Mouse (Mus musculus) effector memory CD4-positive, alpha-beta T cell, adult 7 months (primary cell): ENCODE results near the gene Pramef6. TPM values are rescaled to one million over a fixed set of nuclear protein-coding genes. Genes with fewer than 3 reads are reported as not detected.

Source experiments
- polyA plus RNA-seq: library from polyadenylated mRNA; unstranded; fragments of 100-300 nt; shearing (Covaris generic); gene quantifications from one replicate; pipeline ENCODE4 v1.2.1, GENCODE M21; 2017

Pramef6 gene
- polyA plus RNA-seq = not detected

GRCm38 (mm10) chr4:143900280-143900679 is at the start of gene Pramef6:
Gene Pramef6 (minus strand): TSS chr4:143900380.

DNA sequence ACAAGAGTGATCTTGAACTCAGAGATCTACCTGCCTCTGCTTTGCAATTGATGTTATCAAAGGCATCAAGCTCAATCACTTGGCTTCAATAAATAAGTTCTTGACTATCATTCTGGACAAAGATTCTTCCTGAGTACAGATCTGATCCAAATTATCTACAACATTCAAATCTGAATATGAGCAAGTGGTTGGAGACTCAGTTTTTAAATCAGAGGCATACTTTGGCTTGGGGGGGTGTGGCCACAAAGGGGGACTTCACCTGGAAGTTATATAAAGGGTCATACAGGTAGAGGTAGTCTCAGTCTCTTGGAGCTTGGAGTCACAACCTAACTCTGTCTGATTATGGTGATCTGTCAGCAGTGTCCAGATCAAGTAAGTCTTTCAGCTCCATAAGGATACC is 54.0 kb downstream of the Pramef6 start, which contains the start of gene Gm13103:
Gm13103 (plus strand) TSS at position 301 of the 400 bp plus-strand sequence.

Other genes with a start within 250 kb of the Pramef6 start
- gene Gm13088, start 243.1 kb downstream of the Pramef6 start, polyA plus RNA-seq = not detected
- 0.28 TPM for gene Gm13089, start 197.7 kb downstream of the Pramef6 start, polyA plus RNA-seq
- gene Gm13078, start 180.9 kb downstream of the Pramef6 start, polyA plus RNA-seq = 0.41 TPM
- not detected for gene Gm13023, start 111.0 kb downstream of the Pramef6 start, polyA plus RNA-seq
- gene Gm13084, start 84.3 kb downstream of the Pramef6 start, polyA plus RNA-seq = not detected
- gene Gm13103, start 53.9 kb downstream of the Pramef6 start, polyA plus RNA-seq = not detected
- not detected for gene Pramef25, start 50.6 kb upstream of the Pramef6 start, polyA plus RNA-seq
- not detected for gene Gm13101, start 66.6 kb upstream of the Pramef6 start, polyA plus RNA-seq
- gene Pramef17, start 94.0 kb upstream of the Pramef6 start, polyA plus RNA-seq = not detected
- gene Pramel4, start 158.7 kb upstream of the Pramef6 start, polyA plus RNA-seq = 0.18 TPM
- 0.37 TPM for gene Gm13102, start 206.1 kb upstream of the Pramef6 start, polyA plus RNA-seq